Mouse (Mus musculus) testis, adult 2 months (tissue): ENCODE data around the gene Gm26558. TPM values are rescaled to one million over a fixed set of nuclear protein-coding genes. Genes with fewer than 3 reads are reported as not detected.

Experiments used
- H3K27ac ChIP-seq: fragments of 200-500 bp; 2 replicates; pipeline ENCODE4 v1.5.1; 2012; ENCODE audit warnings: low read depth, low read length; ENCODE audit not compliant: control insufficient read depth, insufficient read depth
- H3K27me3 ChIP-seq: fragments of 200-500 bp; 2 replicates; pipeline ENCODE4 v1.6.1; 2012; ENCODE audit warnings: mild to moderate bottlenecking, low read length, moderate library complexity; ENCODE audit not compliant: control insufficient read depth, insufficient read depth
- H3K36me3 ChIP-seq: fragments of 200-500 bp; 2 replicates; pipeline ENCODE4 v1.6.1; 2012; ENCODE audit warnings: mild to moderate bottlenecking, low read length; ENCODE audit not compliant: control insufficient read depth, insufficient read depth
- H3K4me1 ChIP-seq: fragments of 200-500 bp; 2 replicates; pipeline ENCODE4 v1.6.1; 2012; ENCODE audit warnings: low read length; ENCODE audit not compliant: control insufficient read depth, insufficient read depth
- H3K4me3 ChIP-seq: fragments of 200-500 bp; 2 replicates; pipeline ENCODE4 v1.5.1; 2012; ENCODE audit warnings: low read depth, mild to moderate bottlenecking, low read length, moderate library complexity, mixed read lengths; ENCODE audit not compliant: control insufficient read depth
- CTCF ChIP-seq: fragments of 200-500 bp; IDR thresholded peaks from 2 replicates; pipeline ENCODE4 v1.5.1; 2012; ENCODE audit warnings: low read depth, mild to moderate bottlenecking, inconsistent platforms, low read length, moderate library complexity; ENCODE audit not compliant: control insufficient read depth, insufficient read depth, insufficient replicate concordance
- POLR2A ChIP-seq: fragments of 200-500 bp; IDR thresholded peaks from 2 replicates; pipeline ENCODE4 v1.6.1; 2012; ENCODE audit warnings: low read depth, mild to moderate bottlenecking, inconsistent platforms, low read length, moderate library complexity; ENCODE audit not compliant: control insufficient read depth
- polyA plus RNA-seq: library from polyadenylated mRNA; depleted of rRNA; stranded (reverse); fragments of >200 nt; gene quantifications from 2 replicates; pipeline ENCODE4 v1.2.3, GENCODE M21; 2012

Gm26558 gene
- polyA plus RNA-seq, 1 experiment: 0.12 TPM

DNA sequence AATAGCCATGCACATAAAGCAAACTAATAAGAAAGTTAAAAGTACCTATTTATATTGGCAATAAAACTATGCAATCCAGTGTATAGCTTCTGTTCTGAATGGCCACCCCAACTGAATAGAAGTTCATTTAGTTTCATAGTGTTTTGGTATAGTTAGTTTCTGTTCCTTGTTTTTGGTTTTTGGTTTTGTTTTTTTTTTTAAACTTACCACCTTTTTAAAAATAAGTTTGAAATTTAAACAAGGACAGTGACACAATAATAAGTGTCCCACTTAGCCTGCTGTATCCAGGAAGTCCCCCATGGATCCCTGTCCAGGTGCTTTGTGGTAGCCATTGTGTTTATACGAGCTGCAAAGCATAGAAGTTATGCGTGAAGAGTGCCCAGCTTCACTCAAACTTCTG lies 7.3 kb upstream of the Gm26558 start:
- H3K4me3 ChIP-seq: no peak overlapping the region
- no peaks in the 10 kb centered on the region for H3K27me3 ChIP-seq
- H3K4me1 ChIP-seq: no peaks in the 10 kb centered on the region
- TF ChIP-seq POLR2A: no peak
- TF ChIP-seq CTCF: no peak
- H3K27ac ChIP-seq: no peak overlapping the region
- H3K36me3 ChIP-seq: no peaks in the 10 kb centered on the region

DNA sequence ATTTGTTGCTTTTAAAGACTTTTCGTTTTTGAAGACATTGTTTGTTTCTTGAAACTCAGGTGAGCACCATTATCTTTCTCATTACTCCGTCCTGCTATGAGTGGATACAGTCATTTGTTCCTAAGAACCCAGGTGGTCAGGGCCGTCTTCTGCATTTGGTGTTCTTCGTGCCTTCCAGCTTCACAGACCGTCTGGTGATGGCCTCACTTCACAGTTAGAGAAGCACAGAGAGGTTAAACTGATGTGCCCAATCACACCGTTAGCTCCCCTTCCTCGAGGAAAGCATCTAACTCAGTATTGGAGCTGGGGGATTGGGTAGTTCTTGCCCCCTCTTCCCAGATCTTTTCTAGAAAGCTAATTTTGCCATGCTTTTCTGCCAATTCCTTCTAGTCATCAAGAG lies 5.1 kb upstream of the Gm26558 start:
- H3K27me3 ChIP-seq: no peaks in the 10 kb centered on the region
- H3K4me3 ChIP-seq: no peak overlapping the region
- no peak for TF ChIP-seq POLR2A
- no peak for TF ChIP-seq CTCF
- H3K4me1 ChIP-seq: peaks cover 2% of the 10 kb centered on the region
- no peak overlapping the region for H3K27ac ChIP-seq
- no peaks in the 10 kb centered on the region for H3K36me3 ChIP-seq

DNA sequence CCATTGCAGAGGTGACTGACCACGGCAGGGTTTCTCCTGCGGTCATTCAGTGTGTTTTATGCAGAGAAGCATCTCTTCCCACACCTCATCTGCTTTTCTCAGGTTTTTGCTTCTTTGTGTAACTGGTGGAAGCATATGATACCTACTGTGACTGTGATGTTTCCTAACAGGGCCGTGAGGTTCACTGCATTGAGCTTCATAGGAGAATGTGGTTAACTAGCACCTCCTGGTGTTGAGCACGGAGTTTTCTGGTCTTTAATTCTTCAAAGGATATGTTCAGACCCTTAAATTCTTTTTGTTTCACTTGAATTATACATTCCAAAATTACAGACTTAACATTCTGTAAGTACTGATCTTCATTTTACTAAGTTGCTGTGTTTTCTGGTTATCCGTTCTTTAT lies 1.9 kb upstream of the Gm26558 start:
- no peak overlapping the region for H3K4me3 ChIP-seq
- H3K27me3 ChIP-seq: no peaks in the 10 kb centered on the region
- TF ChIP-seq POLR2A (no peak), CTCF (no peak)
- no peak overlapping the region for H3K27ac ChIP-seq
- H3K4me1 ChIP-seq: peaks cover 7% of the 10 kb centered on the region
- no peaks in the 10 kb centered on the region for H3K36me3 ChIP-seq

DNA sequence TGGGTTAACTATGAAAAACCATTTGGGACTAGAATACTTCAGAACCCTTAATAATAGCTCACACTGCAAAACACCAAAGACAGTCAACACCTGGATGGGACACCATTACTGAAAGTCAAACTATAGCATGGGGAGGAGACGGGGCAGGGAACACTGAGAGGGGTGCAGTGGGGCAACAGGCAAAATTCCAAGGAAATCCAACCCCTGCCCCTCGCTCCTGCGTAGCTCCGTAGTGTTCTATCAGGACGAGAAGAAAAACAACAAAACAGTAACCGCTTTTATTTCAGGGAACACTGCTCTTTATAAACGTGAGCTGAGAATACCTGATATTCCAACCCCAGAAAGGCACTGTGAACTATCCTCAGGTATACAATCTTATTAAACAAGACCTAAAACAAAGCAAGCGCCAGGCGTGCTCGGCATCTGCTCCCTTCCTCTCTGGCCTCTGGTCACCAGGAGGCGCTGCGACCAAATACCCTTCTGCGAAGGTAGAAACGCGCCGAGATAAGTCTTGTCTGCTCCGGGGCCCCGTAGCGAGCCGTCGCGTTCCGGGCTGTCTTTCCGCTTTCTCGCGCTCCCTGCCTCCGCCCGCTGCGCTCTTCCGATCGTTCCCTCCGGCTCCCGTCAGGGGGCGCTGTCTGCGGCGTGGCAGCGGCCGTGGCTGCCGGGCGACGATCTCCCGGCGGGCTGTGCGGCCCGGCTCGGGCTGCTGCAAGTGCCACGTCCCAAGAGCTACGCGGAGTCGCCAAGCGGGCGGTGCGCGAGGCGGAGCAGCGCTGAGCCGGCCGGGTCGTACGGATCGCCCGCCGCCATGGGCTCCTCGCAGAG lies 807 bp downstream of the Gm26558 start, which contains the start of gene Gorasp2:
TSS of gene Gorasp2 (plus strand) at position 690 of the 828 bp plus-strand sequence.
- Histone ChIP-seq H3K36me3 (no peaks in the 10 kb centered on the region), H3K27me3 (no peaks in the 10 kb centered on the region), H3K4me1 (peaks cover 7% of the 10 kb centered on the region), H3K27ac (peak within 1 kb of the TSS; percentile 89), H3K4me3 (peak within 1 kb of the TSS; percentile 98)
- TF ChIP-seq POLR2A (peak; percentile 93), CTCF (peak; percentile 97)

DNA sequence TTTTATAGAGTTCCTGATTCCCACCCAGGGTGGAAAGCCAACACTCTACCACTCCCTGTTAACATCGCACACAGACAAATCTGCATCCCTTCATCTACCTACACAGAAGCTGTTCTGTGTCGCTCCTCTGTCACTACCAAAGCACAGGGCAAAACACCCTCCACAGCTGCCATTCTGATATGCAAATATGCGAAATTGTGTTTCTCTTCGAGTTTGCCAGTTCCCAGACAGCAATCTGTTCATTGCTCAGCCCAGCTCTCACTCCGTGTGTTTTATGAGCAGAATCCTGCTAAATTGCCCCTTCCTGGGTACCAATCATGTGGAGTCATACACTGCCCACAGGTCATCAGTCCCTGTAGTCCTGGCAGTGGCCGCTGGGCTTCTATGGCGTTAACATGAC lies 4.8 kb downstream of the Gm26558 start:
- Histone ChIP-seq H3K27me3 (no peaks in the 10 kb centered on the region), H3K4me1 (peaks cover 5% of the 10 kb centered on the region; the same call in 1 of the 2 replicates), H3K36me3 (no peaks in the 10 kb centered on the region), H3K4me3 (no peak overlapping the region), H3K27ac (no peak overlapping the region)
- TF ChIP-seq POLR2A: no peak

DNA sequence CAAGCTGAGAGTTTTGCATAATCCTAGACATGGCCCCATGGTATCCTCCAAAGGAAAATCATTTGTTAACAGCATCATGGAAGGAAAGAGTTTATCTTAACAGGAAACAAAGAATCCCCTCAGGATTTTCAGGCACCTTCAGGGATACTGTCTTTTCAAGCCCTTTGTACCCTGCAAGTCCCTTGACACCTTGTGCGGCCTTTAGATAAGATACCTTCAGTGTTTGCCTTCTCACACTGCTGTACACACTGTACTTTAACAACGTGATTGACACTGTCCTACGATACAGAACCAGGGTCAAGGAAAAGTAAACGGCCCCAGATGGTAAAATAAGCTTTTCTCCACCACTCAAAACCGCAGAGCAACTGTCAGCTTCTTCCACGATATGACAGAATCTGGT lies 10.1 kb downstream of the Gm26558 start:
- Histone ChIP-seq H3K4me3 (no peak overlapping the region), H3K36me3 (no peaks in the 10 kb centered on the region)
- TF ChIP-seq CTCF (no peak), POLR2A (no peak)

DNA sequence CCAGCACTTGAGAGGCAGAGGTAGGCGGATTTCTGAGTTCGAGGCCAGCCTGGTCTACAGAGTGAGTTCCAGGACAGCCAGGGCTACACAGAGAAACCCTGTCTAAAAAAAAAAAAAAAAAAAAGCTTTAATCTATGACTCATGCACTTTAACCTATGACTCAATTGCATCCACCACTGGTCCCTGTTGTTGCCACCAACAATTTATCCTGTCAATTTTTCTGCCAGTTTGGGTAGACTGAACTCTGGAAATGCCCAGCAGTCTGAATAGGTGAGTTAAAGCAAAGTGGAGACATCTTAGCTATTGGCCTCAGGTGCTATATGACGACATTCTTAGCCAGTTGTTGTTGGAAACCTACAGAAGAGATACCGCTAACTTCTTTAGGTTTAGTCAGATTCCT lies 12.4 kb downstream of the Gm26558 start:
- TF ChIP-seq POLR2A (no peak), CTCF (no peak)
- H3K4me3 ChIP-seq: no peak overlapping the region
- no peaks in the 10 kb centered on the region for H3K27me3 ChIP-seq
- no peak overlapping the region for H3K27ac ChIP-seq
- no peaks in the 10 kb centered on the region for H3K36me3 ChIP-seq
- no peaks in the 10 kb centered on the region for H3K4me1 ChIP-seq

More for the DNA sequence above, 10.1 kb downstream of the Gm26558 start:
- Histone ChIP-seq H3K27me3 (no peaks in the 10 kb centered on the region), H3K4me1 (no peaks in the 10 kb centered on the region), H3K27ac (no peak overlapping the region)

DNA sequence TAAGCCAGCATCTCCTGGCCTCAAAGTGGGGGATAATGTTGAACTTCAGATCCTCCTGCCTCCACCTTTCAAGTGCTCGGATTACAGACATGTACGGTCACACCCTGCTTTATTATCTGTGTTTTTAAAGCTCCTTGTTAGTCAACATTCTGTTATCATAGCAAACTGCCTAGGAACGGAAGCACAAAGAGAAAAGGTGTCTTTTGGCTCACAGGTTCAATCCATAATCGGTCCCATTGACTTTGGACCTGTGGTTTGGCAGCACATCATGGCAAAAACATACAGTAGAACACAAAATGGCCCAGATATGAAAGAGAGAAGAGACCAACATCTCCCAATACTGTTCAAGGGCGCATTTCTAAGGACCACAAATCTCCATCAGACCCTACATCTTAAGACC lies 13.6 kb downstream of the Gm26558 start:
- H3K4me3 ChIP-seq: no peak overlapping the region
- no peaks in the 10 kb centered on the region for H3K36me3 ChIP-seq
- 0 out of 2 replicates have a peak, but pooled peaks cover 3% of the 10 kb centered on the region for H3K4me1 ChIP-seq
- TF ChIP-seq CTCF (no peak), POLR2A (no peak)
- no peaks in the 10 kb centered on the region for H3K27me3 ChIP-seq
- H3K27ac ChIP-seq: no peak overlapping the region
